11 mouse cellular contexts compared by ENCODE assay signal in genomic region chr13:102658223-102658839, GRCm38 (mm10). TPM values are rescaled to one million over a fixed set of nuclear protein-coding genes. Genes with fewer than 3 reads are reported as not detected.
DNase-seq lines count a peak whose midpoint lies in the region; ATAC-seq lines count a peak whose summit lies in the region.
"Had no signal": no experiment of that assay in that cellular context is flagged by ENCODE, and none has a peak within 500 bp of the region (broad histone marks: within the 10 kb centered on the region; RNA-seq: fewer than 3 reads in every experiment).

No protein-coding gene starts in this region.

- H3K4me3 ChIP-seq in lung, embryonic 15.5 days: no peak overlapping the region
- H3K4me3 ChIP-seq in midbrain, embryonic 10.5 days: no peak overlapping the region
- H3K4me3 ChIP-seq: hindbrain, embryonic 12.5 days; megakaryocyte, embryonic 14.5 days had no signal

- no peak overlapping the region for H3K9ac ChIP-seq in lung, embryonic 15.5 days
- H3K9ac ChIP-seq: hindbrain, embryonic 12.5 days had no signal

- H3K9me3 ChIP-seq in lung, embryonic 15.5 days: no peaks in the 10 kb centered on the region
- no peaks in the 10 kb centered on the region for H3K9me3 ChIP-seq in midbrain, embryonic 10.5 days (replicated peaks)
- H3K9me3 ChIP-seq: hindbrain, embryonic 12.5 days; megakaryocyte, embryonic 14.5 days had no signal

- DNase-seq in frontal cortex, postnatal 36 days (ENCODE audit: low spot score in 2 of 2): no peak
- peak; percentile 63 for DNase-seq in brain, adult 2 months (ENCODE audit: low read depth, low spot score)
- peak; percentile 80 for DNase-seq in heart, adult 8-10 months (ENCODE audit: low spot score)
- no peak for DNase-seq in thymus, postnatal 10 days (ENCODE audit: low spot score in 2 of 2)
- DNase-seq in midbrain, embryonic 10.5 days (ENCODE audit: low spot score): no peak
- DNase-seq in retina, postnatal 1 day: no peak

- WGBS in lung, embryonic 15.5 days: 47% methylated on average over 6 of the region's 6 CpGs
- 84% methylated on average over 6 of the region's 6 CpGs for WGBS in midbrain, embryonic 10.5 days

- H3K27me3 ChIP-seq in lung, embryonic 15.5 days: no peaks in the 10 kb centered on the region
- H3K27me3 ChIP-seq in midbrain, embryonic 10.5 days (ENCODE audit: low read depth, poor library complexity, severe bottlenecking): no peaks in the 10 kb centered on the region
- H3K27me3 ChIP-seq: CH12.LX; megakaryocyte, embryonic 14.5 days had no signal

- peak overlapping the region; percentile 80 for H3K27ac ChIP-seq in lung, embryonic 15.5 days
- no peak overlapping the region for H3K27ac ChIP-seq in midbrain, embryonic 10.5 days (replicated peaks)
- H3K27ac ChIP-seq: hindbrain, embryonic 12.5 days had no signal

- H3K4me2 ChIP-seq in lung, embryonic 15.5 days: no peak overlapping the region
- H3K4me2 ChIP-seq: hindbrain, embryonic 12.5 days had no signal

- no peaks in the 10 kb centered on the region for H3K36me3 ChIP-seq in lung, embryonic 15.5 days
- no peaks in the 10 kb centered on the region for H3K36me3 ChIP-seq in midbrain, embryonic 10.5 days
- H3K36me3 ChIP-seq: hindbrain, embryonic 12.5 days had no signal

- H3K4me1 ChIP-seq in lung, embryonic 15.5 days: peaks cover 12% of the 10 kb centered on the region
- peaks cover 13% of the 10 kb centered on the region; the same call in 1 of the 2 replicates for H3K4me1 ChIP-seq in midbrain, embryonic 10.5 days
- H3K4me1 ChIP-seq: hindbrain, embryonic 12.5 days had no signal

- peak; percentile 97 for ATAC-seq in frontal cortex, adult (ENCODE audit: low TSS enrichment)
- ATAC-seq in lung, embryonic 15.5 days (ENCODE audit: borderline replicate concordance, extremely low read depth, low FRiP score, low TSS enrichment): peak; percentile 78

RNA-seq across cellular contexts. Expression of gene Cd180, which starts 35.0 kb away (rescaled TPM):
- 1 to 10 TPM in 2 of 4 experiments, under 1 TPM in 2; 0.57 to 2.5 (median 0.85) TPM for total RNA-seq in heart, adult 8-10 months (2022)
- polyA plus RNA-seq in lung, embryonic 15.5 days (2015; fragmentation: Nextera tagmentation; extraction: Ambion mirVana): 0.45 and 0.61 TPM in 2 replicates
- polyA plus RNA-seq in midbrain, embryonic 10.5 days (2016; fragmentation: Nextera tagmentation; extraction: Ambion mirVana): 0.45 and 0.51 TPM in 2 replicates

Comparison
In these comparisons a context has a peak if more than half of its experiments do, and no peak if none do; other contexts are left out.
1. DNase-seq: peak in brain, adult 2 months (single experiment) and heart, adult 8-10 months (single experiment); none in frontal cortex, postnatal 36 days (0 of 2), thymus, postnatal 10 days (0 of 2), midbrain, embryonic 10.5 days (single experiment) and retina, postnatal 1 day (single experiment).